Mouse (Mus musculus) ES-E14 (cell line): ENCODE results near the gene Slc2a3.

Experiments
- HCFC1 ChIP-seq: IDR thresholded peaks from 2 replicates; pipeline ENCODE4 v1.6.1; 2012; ENCODE audit warnings: low read length, inconsistent platforms, borderline replicate concordance; ENCODE audit not compliant: insufficient read depth
- MAFK ChIP-seq: IDR thresholded peaks from 2 replicates; pipeline ENCODE4 v1.6.1; 2014; ENCODE audit warnings: mild to moderate bottlenecking, low read depth, low read length, inconsistent platforms; ENCODE audit not compliant: insufficient read depth

DNA sequence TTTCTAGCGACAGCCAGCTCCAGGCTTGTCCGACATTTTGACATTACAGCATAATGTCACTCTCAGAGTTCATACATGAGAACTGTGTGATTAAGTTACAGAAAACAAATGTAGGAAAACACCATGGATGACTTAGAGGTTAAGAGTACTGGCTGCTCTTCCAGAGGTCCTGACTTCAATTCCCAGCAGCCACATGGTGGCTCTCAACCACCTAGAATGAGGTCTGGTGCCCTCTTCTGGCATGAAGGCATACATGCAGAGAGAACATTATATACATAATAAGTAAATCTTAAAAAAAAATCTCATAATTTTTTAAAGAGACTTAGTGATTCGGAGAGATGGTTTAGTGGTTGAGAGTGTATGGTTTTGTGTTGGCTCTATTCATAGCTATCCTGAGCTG is 35.5 kb upstream of the Slc2a3 start:
- TF ChIP-seq HCFC1, result no peak
- TF ChIP-seq MAFK, result no peak
